Mouse (Mus musculus) heart, adult 18-20 months (tissue): ENCODE measurements around the gene P4ha1. TPM values are rescaled to one million over a fixed set of nuclear protein-coding genes. Genes with fewer than 3 reads are reported as not detected.

Experiments
- DNase-seq, 2 experiments: peaks; one replicate each; pipeline ENCODE4 v3.0.0; 2021 to 2022; ENCODE audit warnings: mixed read lengths in 1 of 2
- long read RNA-seq, 2 experiments: library from polyadenylated mRNA; stranded (forward); transcript quantifications; one replicate each; pipeline ENCODE4 v2.0.0; 2021
- total RNA-seq, 2 experiments: library from RNA; stranded (reverse); gene quantifications; 2 replicates each; pipeline ENCODE4 v1.2.3; 2021

Gene P4ha1
- 10 to 100 TPM; 49.0 to 79.8 TPM for total RNA-seq
- long read RNA-seq, experiment 1, full-length matches to known transcripts = 44 of 45 reads
- long read RNA-seq, experiment 1, partial matches to known transcripts = 1 of 45 reads
- long read RNA-seq, experiment 1, other reads (novel, unspliced or antisense) = 0 of 45 reads
- long read RNA-seq, experiment 2, full-length matches to known transcripts = 19 of 21 reads
- long read RNA-seq, experiment 2, partial matches to known transcripts = 2 of 21 reads
- long read RNA-seq, experiment 2, other reads (novel, unspliced or antisense) = 0 of 21 reads

GRCm38 (mm10) chr10:59323100-59323487, at the start of gene P4ha1:
TSS of gene P4ha1 (plus strand) at chr10:59323296.
- DNase-seq = peak; percentile 99 to 100

- no peak for DNase-seq
These were observed 47.4 kb upstream of the P4ha1 start for GRCm38 (mm10) chr10:59275745-59276144.

GRCm38 (mm10) chr10:59277116-59277515, 46.0 kb upstream of the P4ha1 start:
- DNase-seq = no peak

- DNase-seq = no peak
These were observed 45.2 kb upstream of the P4ha1 start for GRCm38 (mm10) chr10:59277729-59278475.

GRCm38 (mm10) chr10:59283164-59283563, 39.9 kb upstream of the P4ha1 start:
- no peak for DNase-seq

GRCm38 (mm10) chr10:59283749-59284148, 39.3 kb upstream of the P4ha1 start:
- DNase-seq = no peak

- DNase-seq = peak in 1 of 2 experiments; percentile 20
These were observed 37.6 kb upstream of the P4ha1 start for GRCm38 (mm10) chr10:59285530-59285929.

GRCm38 (mm10) chr10:59287251-59287650, 35.8 kb upstream of the P4ha1 start:
- DNase-seq = no peak

GRCm38 (mm10) chr10:59287662-59288061, 35.4 kb upstream of the P4ha1 start:
- no peak for DNase-seq

- no peak for DNase-seq
These were observed 34.0 kb upstream of the P4ha1 start for GRCm38 (mm10) chr10:59289062-59289461.

- no peak for DNase-seq
These were observed 31.6 kb upstream of the P4ha1 start for GRCm38 (mm10) chr10:59291536-59291935.

- no peak for DNase-seq
These were observed 31.0 kb upstream of the P4ha1 start for GRCm38 (mm10) chr10:59292079-59292478.

GRCm38 (mm10) chr10:59292558-59292957, 30.5 kb upstream of the P4ha1 start:
- peak; percentile 72 to 84 for DNase-seq

GRCm38 (mm10) chr10:59295241-59295811, 27.8 kb upstream of the P4ha1 start:
- peak; percentile 54 to 84 for DNase-seq

GRCm38 (mm10) chr10:59296261-59296660, 26.8 kb upstream of the P4ha1 start:
- DNase-seq = peak; percentile 69 to 85

GRCm38 (mm10) chr10:59302671-59303070, 20.4 kb upstream of the P4ha1 start:
- peak; percentile 36 to 57 for DNase-seq

- DNase-seq = peak in 1 of 2 experiments; percentile 72
These were observed 13.9 kb upstream of the P4ha1 start for GRCm38 (mm10) chr10:59308993-59309715.

- DNase-seq = peak in 1 of 2 experiments; percentile 32
These were observed 13.0 kb upstream of the P4ha1 start for GRCm38 (mm10) chr10:59310124-59310523.

GRCm38 (mm10) chr10:59310691-59311457, 12.2 kb upstream of the P4ha1 start:
- peak; percentile 57 to 78 for DNase-seq

GRCm38 (mm10) chr10:59311881-59312280, 11.2 kb upstream of the P4ha1 start:
- DNase-seq = peak in 1 of 2 experiments; percentile 48

GRCm38 (mm10) chr10:59321112-59321511, 2.0 kb upstream of the P4ha1 start:
- DNase-seq = no peak

GRCm38 (mm10) chr10:59322271-59322670, 825 bp upstream of the P4ha1 start:
- DNase-seq = no peak
